Mouse (Mus musculus) left cerebral cortex, adult 18-20 months (tissue): ENCODE measurements around the gene Gm10570. TPM values are rescaled to one million over a fixed set of nuclear protein-coding genes. Genes with fewer than 3 reads are reported as not detected.

Source experiments
- DNase-seq, 2 experiments: peaks; one replicate each; pipeline ENCODE4 v3.0.0; 2021 to 2022; ENCODE audit warnings: low spot score in 2 of 2, mixed read lengths in 1 of 2
- long read RNA-seq, 2 experiments: library from polyadenylated mRNA; stranded (forward); transcript quantifications; one replicate each; pipeline ENCODE4 v2.0.0; 2021
- total RNA-seq, 2 experiments: library from RNA; stranded (reverse); gene quantifications; 2 replicates each; pipeline ENCODE4 v1.2.3; 2021

Gene Gm10570
- total RNA-seq, result under 1 TPM in 1 of 2 experiments, not detected in 1; 0.75 TPM
- long read RNA-seq, experiment 1, result 0 reads
- long read RNA-seq, experiment 2, partial matches to known transcripts, result 0 of 1 reads
- long read RNA-seq, experiment 2, other reads (novel, unspliced or antisense), result 0 of 1 reads

DNA sequence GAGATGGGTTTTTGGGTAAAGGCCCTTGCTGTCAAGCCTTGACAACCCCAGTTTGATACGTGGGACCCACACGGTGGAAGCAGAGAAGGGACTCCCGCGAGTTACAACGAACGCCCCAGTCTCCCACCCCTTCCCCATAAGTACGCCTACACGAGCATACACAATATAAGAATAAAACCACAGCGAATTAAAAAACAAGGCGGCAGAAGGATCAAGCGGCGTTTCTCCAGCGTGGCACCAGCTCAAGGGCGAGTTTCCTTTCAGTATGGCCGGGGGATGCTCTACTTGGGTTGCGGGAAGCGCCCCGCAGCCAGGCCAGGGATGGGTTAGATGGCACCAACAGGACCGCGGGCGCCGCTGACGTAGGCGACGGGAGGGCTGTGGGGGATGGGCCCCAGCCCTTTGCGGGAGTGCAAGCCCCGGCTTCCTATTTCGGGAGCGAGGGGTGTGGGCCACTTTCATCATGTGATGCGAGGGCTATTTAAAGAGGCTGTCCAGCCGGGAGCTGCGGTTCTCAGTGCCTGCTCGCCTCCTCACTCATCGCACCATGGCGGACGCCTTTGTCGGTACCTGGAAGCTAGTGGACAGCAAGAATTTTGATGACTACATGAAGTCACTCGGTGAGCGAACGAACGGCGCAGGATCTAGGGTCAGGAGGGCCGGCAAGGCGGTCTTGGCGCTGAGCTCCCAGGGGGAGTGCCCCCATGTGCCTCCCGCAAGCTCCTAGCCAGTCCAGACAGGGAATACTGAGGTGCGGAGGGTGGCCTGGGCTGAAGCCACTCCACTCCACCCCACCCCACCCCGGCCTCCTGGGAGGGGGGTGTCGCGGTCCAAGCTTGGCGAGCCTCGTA, at the start of gene Gm10570, which contains the start of gene Fabp3:
Gm10570 (minus strand) TSS at position 444 of the 851 bp plus-strand sequence.
Fabp3 (plus strand) TSS at position 365 of the 851 bp plus-strand sequence.
- DNase-seq, result peak; percentile 74 to 85

DNA sequence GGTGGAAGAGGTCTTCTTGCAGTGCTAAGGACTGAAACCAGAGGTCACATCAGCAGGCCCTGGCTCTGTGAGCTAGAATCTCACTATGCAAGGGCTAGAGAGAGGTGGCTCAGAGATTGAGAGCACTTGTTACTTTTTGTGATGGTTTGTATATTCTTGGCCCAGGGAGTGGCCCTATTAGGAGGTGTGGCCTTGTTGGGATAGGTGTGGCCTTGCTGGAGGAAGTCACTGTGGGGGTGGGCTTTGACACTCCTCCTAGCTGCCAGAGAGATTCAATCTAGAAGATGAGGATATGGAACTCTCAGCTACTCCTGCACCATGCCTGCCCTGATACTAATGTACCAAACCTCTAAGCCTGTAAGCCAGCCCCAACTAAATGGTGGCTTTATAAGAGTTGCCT, 49.5 kb upstream of the Gm10570 start:
- DNase-seq, result no peak

DNA sequence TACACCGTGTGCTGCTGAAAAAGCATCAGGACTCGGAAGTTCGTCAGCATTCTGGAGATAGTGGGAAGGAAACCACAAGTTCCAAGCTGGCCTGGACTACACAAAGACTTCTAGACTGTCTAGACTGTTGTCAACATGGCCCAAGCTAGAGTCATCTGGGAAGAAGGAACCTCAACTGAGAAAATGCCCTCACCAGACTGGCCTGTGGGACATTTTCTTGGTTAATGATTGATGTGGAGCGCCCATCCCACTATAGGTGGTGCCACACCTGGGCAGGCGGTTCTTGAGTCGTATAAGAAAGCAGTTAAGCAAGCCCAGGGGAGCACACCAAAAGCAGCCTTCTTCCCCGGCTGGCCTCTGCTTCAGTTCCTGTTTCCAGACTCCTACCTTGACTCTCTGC, 44.1 kb upstream of the Gm10570 start:
- DNase-seq, result no peak

DNA sequence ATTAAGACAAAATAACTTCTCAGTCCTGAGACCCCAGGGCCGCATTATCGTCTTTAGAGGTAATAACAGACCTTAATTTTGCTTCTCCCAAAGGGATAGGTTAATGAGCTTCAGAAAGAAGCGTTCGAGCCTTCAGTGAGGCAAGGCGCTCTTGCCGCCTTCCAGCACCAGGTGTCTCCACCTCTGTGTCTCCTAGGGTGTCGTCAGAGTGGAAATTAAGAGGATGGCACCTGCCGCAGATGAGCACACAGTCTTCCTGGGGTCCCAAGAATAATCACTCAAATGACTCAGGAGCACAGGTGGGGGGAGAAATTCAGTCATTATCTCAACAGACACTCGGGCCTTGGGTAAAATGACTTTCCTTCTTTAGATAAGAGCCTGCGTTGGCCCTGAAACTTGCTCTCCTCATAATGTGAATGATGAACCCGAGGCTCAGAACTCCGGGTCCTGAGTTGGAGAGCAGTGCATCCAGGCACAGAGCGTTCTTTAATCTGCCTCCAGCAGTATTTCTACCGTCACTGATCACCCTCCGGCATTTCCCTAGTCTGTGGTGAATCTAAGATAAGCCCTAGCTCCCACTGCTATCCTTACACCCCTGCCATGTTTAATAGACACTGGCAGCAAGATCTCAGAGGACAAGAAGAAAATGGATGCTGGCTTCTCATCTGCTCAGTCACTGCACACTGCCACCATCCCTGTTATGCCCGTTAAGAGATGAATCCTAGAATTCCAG, 42.4 kb upstream of the Gm10570 start:
- no peak for DNase-seq

DNA sequence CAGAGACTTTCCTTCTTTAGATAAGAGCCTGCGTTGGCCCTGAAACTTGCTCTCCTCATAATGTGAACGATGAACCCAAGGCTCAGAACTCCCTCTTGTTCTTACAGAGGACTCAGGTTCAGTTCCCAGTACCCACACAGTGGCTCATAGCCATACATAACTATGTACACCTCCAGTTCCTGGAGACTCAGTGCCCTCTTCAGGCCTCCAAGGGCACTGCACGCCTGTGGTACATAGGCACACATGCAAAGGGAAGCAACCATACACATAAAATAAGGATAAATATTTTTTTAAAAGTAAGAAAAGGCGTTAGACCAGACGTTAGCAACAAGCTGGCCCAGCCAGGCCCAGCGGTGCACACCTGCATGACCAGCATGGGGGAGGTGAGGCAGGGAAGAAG, 41.2 kb upstream of the Gm10570 start:
- no peak for DNase-seq

DNA sequence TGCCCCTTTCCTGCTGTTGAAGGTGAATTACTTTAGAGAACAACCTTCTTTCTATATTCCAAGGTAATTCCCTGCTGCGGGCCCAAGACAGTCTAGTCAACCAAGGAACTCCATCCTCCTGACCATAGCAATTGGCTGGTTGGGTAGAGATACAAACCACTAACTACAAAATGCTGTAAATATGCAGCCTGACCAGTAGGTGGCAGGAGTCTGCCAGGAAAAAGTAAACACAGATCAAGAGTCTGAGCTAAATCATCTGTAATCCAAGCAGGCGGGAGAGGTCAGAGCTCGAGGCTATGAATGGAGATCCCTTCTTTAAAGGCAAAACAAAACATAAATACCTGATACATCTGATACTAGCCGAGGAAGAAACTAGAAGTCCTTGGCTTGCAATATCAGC, 33.2 kb upstream of the Gm10570 start:
- DNase-seq, result peak; percentile 35 to 38

DNA sequence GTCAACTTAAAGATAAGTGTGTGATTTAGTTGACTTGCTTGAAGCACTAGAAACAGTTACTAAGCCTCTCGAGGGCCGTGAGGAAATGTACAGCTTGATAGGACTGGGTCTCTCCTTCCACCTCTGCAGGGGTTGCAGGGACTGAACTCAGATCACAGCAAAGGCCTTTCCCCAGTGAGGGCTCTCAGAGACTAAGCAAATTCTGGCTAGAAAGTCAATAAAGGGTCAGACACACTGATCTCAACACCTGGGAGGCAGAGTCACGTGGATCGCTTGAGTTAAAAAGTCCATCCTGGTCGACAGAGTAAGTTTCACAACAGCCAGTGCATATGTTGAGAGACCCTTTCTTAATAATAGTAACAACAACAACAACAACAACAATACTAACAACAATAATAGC, 27.4 kb upstream of the Gm10570 start:
- no peak for DNase-seq

DNA sequence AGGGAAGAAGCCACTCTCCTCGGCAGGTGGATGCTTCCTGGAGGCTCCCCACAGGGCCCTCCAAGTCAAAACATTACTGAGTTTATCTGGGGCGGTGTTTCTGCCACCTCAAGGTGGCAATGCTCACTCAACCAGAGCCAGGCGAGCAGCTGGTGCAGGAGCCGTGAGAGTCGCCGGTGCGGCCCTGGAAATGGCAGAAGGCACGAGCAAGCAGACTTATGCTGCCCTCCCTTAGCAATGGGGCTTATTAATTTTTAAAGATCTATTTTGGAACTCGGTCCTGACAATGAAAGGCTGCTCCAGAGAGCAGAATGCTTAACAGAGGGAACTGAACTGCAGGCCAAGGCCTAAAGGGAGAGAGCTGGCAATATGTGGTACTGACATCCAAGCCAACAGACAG, 18.9 kb upstream of the Gm10570 start:
- no peak for DNase-seq

DNA sequence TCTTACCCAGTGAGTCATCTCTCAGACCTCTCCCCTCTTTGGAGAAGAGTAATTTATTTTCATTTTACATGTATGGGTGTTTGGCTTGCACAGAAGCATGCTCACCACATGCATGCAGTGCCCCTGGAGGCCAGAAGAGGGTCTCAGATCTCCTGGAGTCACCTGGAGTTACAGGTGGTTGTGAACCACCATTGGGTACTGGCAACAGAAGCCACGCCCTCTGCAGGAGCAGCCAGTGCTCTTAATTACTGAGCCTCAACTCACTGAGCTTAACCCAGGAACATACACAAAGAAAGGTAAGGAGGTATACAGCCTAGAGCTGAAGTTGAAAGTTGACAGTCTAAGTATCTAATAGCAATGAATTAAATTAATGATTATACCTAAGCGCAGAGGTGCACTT, 17.0 kb upstream of the Gm10570 start:
- DNase-seq, result no peak

DNA sequence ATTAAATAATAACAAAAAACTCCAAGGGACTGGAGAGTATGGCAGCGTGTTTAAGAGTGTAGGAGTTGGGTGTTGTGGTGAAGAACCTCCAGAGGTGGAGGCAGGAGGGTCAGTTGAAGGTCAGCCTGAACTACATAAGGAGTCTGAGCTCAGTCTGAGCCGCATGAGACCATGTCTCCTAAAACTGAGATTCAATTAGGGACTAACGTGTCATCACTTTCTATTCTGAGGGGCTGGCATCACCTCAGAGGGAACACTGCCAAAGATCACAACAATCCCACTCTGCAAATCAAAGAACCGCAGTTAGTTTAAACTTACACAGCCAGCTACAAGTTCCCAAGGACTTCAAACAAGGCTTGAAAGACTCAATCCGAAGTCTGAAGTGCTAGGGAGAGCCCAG, 15.1 kb upstream of the Gm10570 start:
- DNase-seq, result no peak

DNA sequence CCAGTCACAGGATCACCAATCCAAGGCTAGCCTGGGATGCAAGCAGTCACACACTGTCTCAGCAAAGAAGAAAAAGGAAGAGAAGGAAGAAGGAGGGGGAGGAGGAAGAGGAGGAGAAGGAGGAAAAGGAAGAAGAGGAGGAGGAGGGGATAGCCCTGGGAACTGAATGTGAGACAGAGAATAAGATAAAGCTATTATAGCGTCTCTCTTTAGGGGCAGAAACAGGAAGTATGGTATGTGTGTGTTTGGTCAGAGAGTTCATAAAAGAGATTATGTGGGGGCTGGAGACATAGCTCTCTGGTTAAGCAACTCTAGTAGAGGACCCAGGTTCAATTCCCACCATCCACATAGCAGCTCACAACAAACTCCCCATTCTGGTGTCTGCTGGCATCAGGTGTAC, 14.7 kb upstream of the Gm10570 start:
- DNase-seq, result no peak

DNA sequence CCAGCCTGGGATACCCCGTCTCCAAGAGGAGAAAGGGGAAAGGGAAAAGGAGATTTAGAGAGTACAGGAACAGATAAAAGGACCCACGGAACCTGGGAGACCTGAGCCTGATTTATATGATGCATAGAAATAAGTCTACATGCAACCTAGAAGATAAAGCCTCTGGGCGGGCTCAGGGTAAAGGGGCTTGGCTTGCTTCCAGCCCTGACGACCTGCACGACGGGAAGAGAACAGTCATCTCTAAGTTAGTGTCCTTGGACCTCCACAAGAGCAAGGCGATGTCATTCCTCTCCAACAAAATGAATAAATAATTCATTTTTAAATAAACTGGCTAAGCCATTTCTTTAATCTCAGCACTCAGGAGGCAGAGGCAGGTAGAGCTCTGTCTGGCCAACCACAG, 14.1 kb upstream of the Gm10570 start:
- DNase-seq, result no peak

DNA sequence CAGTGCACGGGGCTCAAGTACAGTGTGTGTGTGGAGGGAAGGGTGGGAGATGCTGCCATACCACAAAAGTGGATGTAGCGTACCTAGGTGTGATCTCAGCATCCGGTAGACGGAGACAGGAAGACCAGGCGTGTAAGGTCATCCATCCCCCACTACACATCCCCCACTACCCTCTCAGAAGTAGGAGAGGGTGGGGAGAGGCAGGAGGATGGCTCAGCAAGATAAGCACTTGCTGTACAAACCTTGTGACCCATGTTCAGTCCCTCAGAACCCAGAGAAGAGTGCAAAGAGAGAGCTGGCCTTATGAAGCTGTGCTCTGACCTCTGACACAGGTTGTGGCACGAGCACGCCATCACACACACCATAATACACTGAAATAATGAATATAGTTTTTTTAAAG, 13.2 kb upstream of the Gm10570 start:
- DNase-seq, result no peak

DNA sequence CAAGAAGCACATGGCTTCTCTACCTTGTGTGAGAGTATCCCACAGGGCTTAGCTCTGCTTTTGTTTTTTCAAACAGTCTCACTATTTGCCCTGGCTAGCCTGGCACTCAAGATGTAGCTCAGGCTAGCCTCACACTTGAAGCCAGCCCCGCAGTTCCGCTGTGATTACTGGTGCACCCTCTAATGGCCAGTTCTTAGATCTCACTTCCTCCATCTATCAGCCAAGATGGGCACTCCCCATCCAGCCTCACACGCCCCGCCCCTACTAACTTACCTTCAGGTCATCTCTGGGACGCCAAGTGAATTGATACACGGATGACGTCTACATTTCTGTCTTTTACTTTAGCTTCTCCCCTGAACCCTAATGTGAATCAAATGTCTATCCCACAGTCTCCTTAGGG, 11.1 kb upstream of the Gm10570 start:
- DNase-seq, result no peak

DNA sequence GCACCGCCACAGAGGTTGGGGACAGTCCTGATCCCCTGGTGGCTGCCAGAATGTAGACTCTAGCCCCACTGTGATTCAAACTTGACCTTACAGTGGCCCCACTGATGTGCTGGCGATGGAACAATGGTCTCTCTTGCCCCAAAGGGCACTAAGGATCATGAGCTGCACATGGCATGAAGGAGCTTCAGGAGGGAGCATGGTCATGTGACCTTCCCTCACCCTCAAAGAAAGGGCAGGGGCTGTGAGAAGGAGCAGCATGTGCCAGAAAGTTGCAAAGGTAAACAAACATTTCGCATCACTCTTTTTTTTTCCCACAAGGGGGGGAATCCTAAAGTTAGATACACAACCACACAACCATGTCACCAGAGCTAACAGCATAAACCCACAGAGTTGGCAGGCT, 9.6 kb upstream of the Gm10570 start:
- no peak for DNase-seq

DNA sequence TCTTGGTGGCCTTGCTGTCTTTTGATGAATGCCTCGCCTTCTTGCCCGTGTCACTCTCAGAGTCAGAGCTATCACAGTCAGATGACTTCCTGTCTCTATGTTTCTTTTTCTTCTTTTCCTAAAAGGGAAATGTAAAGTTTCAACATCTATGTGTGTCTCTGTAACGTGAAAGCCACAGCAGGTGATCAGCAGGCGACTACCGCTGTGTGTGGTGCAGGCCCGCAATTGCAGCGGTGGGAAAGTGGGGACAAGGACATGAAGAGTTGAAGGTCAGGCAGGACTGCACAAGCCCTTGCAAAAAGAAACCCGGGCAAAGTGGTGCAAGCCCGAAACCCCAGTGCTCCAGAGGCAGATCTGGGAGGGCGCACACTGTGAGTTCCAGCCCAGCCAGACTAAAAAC, 8.2 kb upstream of the Gm10570 start:
- DNase-seq, result no peak

DNA sequence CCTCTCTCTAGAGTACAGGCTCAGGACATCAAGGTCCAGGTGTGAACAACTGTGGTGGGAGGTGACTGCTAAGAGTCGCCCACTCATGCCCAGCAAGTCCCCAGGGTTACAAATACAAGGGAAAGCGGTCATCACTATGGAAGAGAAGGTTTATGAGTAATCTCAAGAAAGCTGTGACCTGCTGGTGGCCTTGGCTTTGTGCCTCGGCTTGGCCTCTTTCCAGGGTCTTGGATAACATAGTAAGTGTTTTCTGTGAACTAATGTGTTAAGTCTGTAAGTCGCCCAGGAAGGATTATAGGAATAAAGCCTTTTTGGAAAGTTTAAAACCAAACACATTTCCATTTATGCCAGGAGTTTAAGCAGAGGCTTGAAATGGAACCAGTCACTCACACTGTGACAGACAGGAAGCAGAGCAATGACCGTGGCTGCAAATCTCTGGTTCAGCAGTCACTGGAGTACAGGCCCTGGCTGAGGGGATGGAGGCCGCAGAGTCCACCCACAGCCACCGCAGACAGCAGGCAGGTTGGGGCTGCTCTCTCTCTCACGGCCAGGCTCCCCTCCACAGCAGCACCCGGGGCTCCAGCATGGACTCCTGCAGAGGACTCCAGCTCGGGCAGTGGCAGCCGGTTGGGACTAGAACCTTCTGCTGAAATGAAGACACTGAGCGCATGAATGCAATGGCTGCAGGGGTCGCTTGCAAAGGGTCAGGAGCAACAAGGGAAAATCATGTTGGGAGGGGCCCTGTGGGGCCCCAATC, 7.5 kb upstream of the Gm10570 start:
- no peak for DNase-seq

DNA sequence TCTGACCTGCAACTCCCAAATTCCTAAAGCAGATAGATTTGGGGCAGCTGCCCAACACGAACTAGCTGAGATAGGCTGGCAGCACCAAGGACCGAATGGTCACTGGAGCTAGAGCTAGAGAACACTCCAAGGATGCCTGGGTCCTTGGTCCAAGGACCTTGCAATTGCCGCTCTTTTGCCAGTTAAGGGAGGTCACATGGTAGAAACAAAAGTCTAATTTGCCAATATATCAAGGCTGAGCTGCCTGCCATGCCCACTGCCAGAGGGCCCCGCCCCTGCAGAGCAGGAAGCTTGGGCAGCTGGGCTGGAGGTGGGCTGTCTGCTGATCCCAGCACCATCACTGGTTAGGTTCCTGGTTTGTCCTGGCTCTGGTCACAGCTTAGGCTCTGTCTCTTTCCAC, 5.1 kb upstream of the Gm10570 start:
- no peak for DNase-seq

DNA sequence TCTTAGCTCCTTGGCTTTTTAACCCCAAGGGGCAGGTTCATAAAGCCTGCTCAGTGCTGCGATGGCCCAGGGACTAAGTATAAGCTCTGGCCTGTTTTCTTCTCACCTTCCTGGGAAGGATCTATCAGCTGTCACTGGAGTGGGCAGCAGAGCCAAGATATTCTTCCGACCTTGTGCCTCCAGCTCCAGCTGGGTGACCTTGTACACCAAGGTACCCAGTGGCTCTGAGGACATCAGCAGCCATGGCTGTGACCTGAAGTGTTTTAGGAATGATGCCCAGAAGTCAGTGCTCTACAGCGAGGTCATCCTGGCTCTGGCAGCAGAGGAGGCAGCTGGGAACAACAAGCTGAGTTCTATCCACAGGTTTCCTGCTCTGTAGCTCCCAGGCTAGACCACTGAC, 4.1 kb upstream of the Gm10570 start:
- no peak for DNase-seq

DNA sequence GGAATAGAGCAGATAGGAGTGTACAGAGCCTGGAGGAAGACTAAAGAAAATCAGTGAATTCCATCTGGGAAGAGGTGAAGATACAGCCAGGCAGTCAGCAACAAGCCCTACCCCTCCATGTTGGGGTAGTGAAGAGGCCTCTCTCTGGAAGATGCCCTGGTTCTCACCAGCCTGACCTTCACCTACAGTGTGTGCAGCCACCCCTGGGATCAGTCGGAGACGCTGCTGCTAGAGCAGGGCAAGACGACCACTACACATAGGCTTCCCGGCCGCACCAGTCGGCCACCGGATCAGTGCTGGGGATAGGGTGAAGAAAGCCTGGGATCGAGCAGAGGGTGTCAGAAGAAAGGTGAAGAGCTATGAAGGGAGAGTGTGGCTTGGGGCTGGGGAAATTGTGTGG, 780 bp upstream of the Gm10570 start:
- DNase-seq, result no peak

DNA sequence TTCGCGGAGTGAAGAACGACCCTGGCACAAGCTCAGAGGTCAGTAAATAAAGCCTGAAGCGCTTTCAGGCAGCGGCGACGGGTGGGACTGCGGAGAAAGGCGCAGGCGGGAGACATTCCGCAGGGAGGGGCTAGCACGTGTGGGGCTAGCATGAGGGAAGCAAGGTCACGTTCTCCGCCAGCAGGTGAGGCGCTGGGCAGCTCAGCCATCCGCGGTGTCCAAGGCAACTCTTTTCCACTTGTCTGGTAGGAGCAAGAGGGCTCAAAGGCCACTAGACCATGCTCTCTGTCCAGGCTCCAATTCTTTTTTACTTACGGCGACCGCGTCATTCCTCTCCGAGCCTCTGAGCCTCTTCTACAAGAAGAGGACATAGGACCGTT, 633 bp downstream of the Gm10570 start:
- peak; percentile 36 to 47 for DNase-seq
